Mouse (Mus musculus): ENCODE measurements around the gene Ackr2. TPM values are rescaled to one million over a fixed set of nuclear protein-coding genes. Genes with fewer than 3 reads are reported as not detected.

Ackr2 gene
- polyA plus RNA-seq, 1 experiment from 2014 or later: 0.35 TPM

DNA sequence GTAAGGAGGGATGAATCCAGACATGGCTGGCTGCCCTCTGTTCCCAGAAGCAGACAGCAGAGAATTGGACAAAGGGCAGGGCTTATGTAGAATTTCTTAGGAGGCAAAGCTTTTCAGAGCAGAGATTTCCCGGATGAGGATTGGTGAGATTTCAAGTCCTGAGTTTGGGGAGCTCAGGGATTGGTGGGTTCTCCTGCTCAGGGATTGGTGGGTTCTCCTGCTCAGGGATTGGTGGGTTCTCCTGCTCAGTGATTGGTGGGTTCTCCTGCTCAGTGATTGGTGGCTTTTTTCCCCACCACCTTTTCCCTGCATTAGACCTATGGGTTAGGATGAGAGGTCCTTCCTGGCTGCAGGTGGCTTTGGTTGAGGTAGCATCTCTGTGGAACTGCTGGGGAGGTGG lies 38.8 kb downstream of the Ackr2 start:
- Histone ChIP-seq H3K27ac (replicated peaks) (no peak overlapping the region), H3K27me3 (ENCODE audit: control insufficient read depth, insufficient read depth, low read length) (no peaks in the 10 kb centered on the region), H3K9me3 (ENCODE audit: control insufficient read depth, low read length) (no peaks in the 10 kb centered on the region), H3K9ac (ENCODE audit: low read length) (no peak overlapping the region), H3K4me3 (ENCODE audit: low read depth, low read length) (no peak overlapping the region), H3K4me1 (replicated peaks; ENCODE audit: control insufficient read depth, insufficient read depth) (no peaks in the 10 kb centered on the region), H3K4me2 (replicated peaks; ENCODE audit: low read depth) (no peak overlapping the region), H3K36me3 (ENCODE audit: control insufficient read depth, insufficient read depth, low read length) (no peaks in the 10 kb centered on the region)
- WGBS: 55% methylated on average over 1 of the region's 1 CpGs
- no peak for ATAC-seq (ENCODE audit: low FRiP score, low TSS enrichment)
- no peak for TF ChIP-seq CTCF (IDR thresholded peaks at IDR 0.05; ENCODE audit: low read depth)
- TF ChIP-seq EP300 (optimal IDR thresholded peaks at IDR 0.05): no peak
- no peak for DNase-seq (ENCODE audit: low spot score)

GRCm38 (mm10) chr9:121937451-121937864 lies 39.3 kb downstream of the Ackr2 start:
- Histone ChIP-seq H3K36me3 (ENCODE audit: control insufficient read depth, insufficient read depth, low read length) (no peaks in the 10 kb centered on the region), H3K27me3 (ENCODE audit: control insufficient read depth, insufficient read depth, low read length) (no peaks in the 10 kb centered on the region), H3K4me3 (ENCODE audit: low read depth, low read length) (no peak overlapping the region; the same call in 1 of the 2 replicates), H3K27ac (replicated peaks) (no peak overlapping the region), H3K4me1 (replicated peaks; ENCODE audit: control insufficient read depth, insufficient read depth) (no peaks in the 10 kb centered on the region), H3K4me2 (replicated peaks; ENCODE audit: low read depth) (peak overlapping the region; percentile 42; the same call in 1 of the 2 replicates), H3K9ac (ENCODE audit: low read length) (no peak overlapping the region), H3K9me3 (ENCODE audit: control insufficient read depth, low read length) (no peaks in the 10 kb centered on the region)
- WGBS: 72% methylated on average over 6 of the region's 6 CpGs
- TF ChIP-seq CTCF (IDR thresholded peaks at IDR 0.05; ENCODE audit: low read depth) (no peak), EP300 (optimal IDR thresholded peaks at IDR 0.05) (no peak)
- no peak for DNase-seq (ENCODE audit: low spot score)
- peak; percentile 10; the same call in 1 of the 2 replicates for ATAC-seq (ENCODE audit: low FRiP score, low TSS enrichment)

- H3K4me1 ChIP-seq (replicated peaks; ENCODE audit: control insufficient read depth, insufficient read depth): no peaks in the 10 kb centered on the region
- 0 out of 2 replicates have a peak overlapping the region, but pooled peaks have one; percentile 31 for H3K9ac ChIP-seq (ENCODE audit: low read length)
- no peaks in the 10 kb centered on the region for H3K9me3 ChIP-seq (ENCODE audit: control insufficient read depth, low read length)
- peak overlapping the region; percentile 42 for H3K4me2 ChIP-seq (replicated peaks; ENCODE audit: low read depth)
- peak overlapping the region; percentile 33 for H3K4me3 ChIP-seq (ENCODE audit: low read depth, low read length)
- 48% methylated on average over 21 of the region's 21 CpGs for WGBS
- TF ChIP-seq CTCF (IDR thresholded peaks at IDR 0.05; ENCODE audit: low read depth): no peak
- no peaks in the 10 kb centered on the region for H3K27me3 ChIP-seq (ENCODE audit: control insufficient read depth, insufficient read depth, low read length)
- H3K36me3 ChIP-seq (ENCODE audit: control insufficient read depth, insufficient read depth, low read length): no peaks in the 10 kb centered on the region
- no peak for DNase-seq (ENCODE audit: low spot score)
- H3K27ac ChIP-seq (replicated peaks): no peak overlapping the region
- peak; percentile 45 for ATAC-seq (ENCODE audit: low FRiP score, low TSS enrichment)
Measured at GRCm38 (mm10) chr9:121937944-121938355, 39.8 kb downstream of the Ackr2 start.

GRCm38 (mm10) chr9:121943005-121943404 lies 44.9 kb downstream of the Ackr2 start:
- H3K9me3 ChIP-seq (ENCODE audit: control insufficient read depth, low read length): no peaks in the 10 kb centered on the region
- H3K27ac ChIP-seq (replicated peaks): no peak overlapping the region
- H3K9ac ChIP-seq (ENCODE audit: low read length): no peak overlapping the region
- no peak overlapping the region for H3K4me2 ChIP-seq (replicated peaks; ENCODE audit: low read depth)
- TF ChIP-seq CTCF (IDR thresholded peaks at IDR 0.05; ENCODE audit: low read depth) (no peak), EP300 (optimal IDR thresholded peaks at IDR 0.05) (no peak)
- H3K4me1 ChIP-seq (replicated peaks; ENCODE audit: control insufficient read depth, insufficient read depth): no peaks in the 10 kb centered on the region
- no peak for DNase-seq (ENCODE audit: low spot score)
- no peaks in the 10 kb centered on the region for H3K27me3 ChIP-seq (ENCODE audit: control insufficient read depth, insufficient read depth, low read length)
- H3K36me3 ChIP-seq (ENCODE audit: control insufficient read depth, insufficient read depth, low read length): no peaks in the 10 kb centered on the region
- ATAC-seq (ENCODE audit: low FRiP score, low TSS enrichment): no peak
- whole genome bisulfite sequencing: 82% methylated on average over 3 of the region's 3 CpGs
- no peak overlapping the region for H3K4me3 ChIP-seq (ENCODE audit: low read depth, low read length)

DNA sequence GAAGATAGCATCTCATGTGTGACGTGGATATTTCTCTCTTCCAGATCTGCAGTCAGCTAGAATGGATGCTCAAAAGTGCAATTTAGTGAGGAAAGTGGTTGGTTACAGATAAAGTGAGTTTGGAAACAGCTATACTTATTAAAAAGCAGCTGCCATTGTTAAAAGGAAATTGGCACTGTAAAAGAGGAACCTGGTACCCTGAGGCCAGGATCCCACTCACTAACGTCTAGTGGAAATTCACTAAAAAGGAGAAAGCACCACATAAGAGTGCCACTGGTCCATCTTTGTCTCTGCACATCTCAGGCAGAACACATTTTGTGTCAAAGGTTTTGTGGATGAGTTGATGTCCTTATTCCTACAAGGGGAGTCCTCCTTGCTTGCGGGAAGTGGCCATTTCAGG lies 45.5 kb downstream of the Ackr2 start:
- H3K36me3 ChIP-seq (ENCODE audit: control insufficient read depth, insufficient read depth, low read length): no peaks in the 10 kb centered on the region
- H3K4me1 ChIP-seq (replicated peaks; ENCODE audit: control insufficient read depth, insufficient read depth): no peaks in the 10 kb centered on the region
- ATAC-seq (ENCODE audit: low FRiP score, low TSS enrichment) (no peak), DNase-seq (ENCODE audit: low spot score) (no peak)
- no peak overlapping the region for H3K4me3 ChIP-seq (ENCODE audit: low read depth, low read length)
- H3K27me3 ChIP-seq (ENCODE audit: control insufficient read depth, insufficient read depth, low read length): no peaks in the 10 kb centered on the region
- no peak overlapping the region for H3K9ac ChIP-seq (ENCODE audit: low read length)
- no peak for TF ChIP-seq EP300 (optimal IDR thresholded peaks at IDR 0.05)
- H3K9me3 ChIP-seq (ENCODE audit: control insufficient read depth, low read length): no peaks in the 10 kb centered on the region
- no peak overlapping the region for H3K4me2 ChIP-seq (replicated peaks; ENCODE audit: low read depth)
- no peak overlapping the region for H3K27ac ChIP-seq (replicated peaks)
- 86% methylated on average over 3 of the region's 3 CpGs for WGBS

DNA sequence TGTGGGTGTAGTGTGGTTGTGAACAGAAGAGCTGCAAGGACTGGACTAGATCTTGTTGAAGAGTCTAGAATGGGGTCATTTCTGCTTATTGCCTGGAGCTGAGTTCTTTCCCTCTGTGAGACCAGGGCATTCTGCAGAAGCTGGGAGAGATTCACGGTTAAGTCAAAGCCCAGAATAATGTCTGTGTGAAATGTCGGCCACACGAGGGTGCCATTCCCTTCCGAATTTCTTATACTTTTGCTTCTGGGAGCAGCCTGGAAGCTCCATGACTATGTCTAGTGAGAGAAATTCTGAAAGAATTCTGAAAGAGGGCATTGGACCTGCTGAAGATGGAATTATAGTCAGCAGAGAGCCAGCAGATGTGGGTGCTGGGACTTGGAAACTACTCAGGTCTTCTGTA lies 49.6 kb downstream of the Ackr2 start:
- Histone ChIP-seq H3K9me3 (ENCODE audit: control insufficient read depth, low read length) (no peaks in the 10 kb centered on the region), H3K27me3 (ENCODE audit: control insufficient read depth, insufficient read depth, low read length) (no peaks in the 10 kb centered on the region), H3K4me2 (replicated peaks; ENCODE audit: low read depth) (no peak overlapping the region), H3K9ac (ENCODE audit: low read length) (no peak overlapping the region), H3K4me3 (ENCODE audit: low read depth, low read length) (no peak overlapping the region), H3K36me3 (ENCODE audit: control insufficient read depth, insufficient read depth, low read length) (no peaks in the 10 kb centered on the region), H3K27ac (replicated peaks) (no peak overlapping the region), H3K4me1 (replicated peaks; ENCODE audit: control insufficient read depth, insufficient read depth) (peaks cover under 1% of the 10 kb centered on the region)
- ATAC-seq (ENCODE audit: low FRiP score, low TSS enrichment) (no peak), DNase-seq (ENCODE audit: low spot score) (peak; percentile 71)
- WGBS: 9% methylated on average over 4 of the region's 4 CpGs
- no peak for TF ChIP-seq EP300 (optimal IDR thresholded peaks at IDR 0.05)
- TF ChIP-seq CTCF (IDR thresholded peaks at IDR 0.05; ENCODE audit: low read depth): peak; percentile 86
